Mouse (Mus musculus) midbrain, embryonic 15.5 days (tissue): ENCODE measurements around the gene Abcc10. TPM values are rescaled to one million over a fixed set of nuclear protein-coding genes. Genes with fewer than 3 reads are reported as not detected.

Experiments used
- polyA plus RNA-seq: library from polyadenylated mRNA; unstranded; fragments of >200 nt; fragmentation: Nextera tagmentation; extraction: Ambion mirVana; gene quantifications from 2 replicates; pipeline ENCODE4 v1.2.1, GENCODE M21; 2015

Gene Abcc10
- polyA plus RNA-seq, 1 experiment from 2014 or later = 10.7 TPM

Other genes with a start within 250 kb of the Abcc10 start
- 147 TPM in 2 replicates for gene Mrps18a, start 217.4 kb downstream of the Abcc10 start, polyA plus RNA-seq
- gene Rsph9, start 184.1 kb downstream of the Abcc10 start, polyA plus RNA-seq = 51.2 and 51.9 TPM in 2 replicates
- 21.3 and 24.8 TPM in 2 replicates for gene Mad2l1bp, start 174.8 kb downstream of the Abcc10 start, polyA plus RNA-seq
- gene Gtpbp2, start 167.3 kb downstream of the Abcc10 start, polyA plus RNA-seq = 46.2 and 46.3 TPM in 2 replicates
- 7.4 and 8.2 TPM in 2 replicates for gene Polh, start 125.7 kb downstream of the Abcc10 start, polyA plus RNA-seq
- gene Xpo5, start 125.6 kb downstream of the Abcc10 start, polyA plus RNA-seq = 40.4 and 41.0 TPM in 2 replicates
- gene Polr1c, start 80.3 kb downstream of the Abcc10 start, polyA plus RNA-seq = 71.6 and 78.4 TPM in 2 replicates
- 95.2 and 107 TPM in 2 replicates for gene Yipf3, start 80.3 kb downstream of the Abcc10 start, polyA plus RNA-seq
- gene Lrrc73, start 74.8 kb downstream of the Abcc10 start, polyA plus RNA-seq = 14.7 and 16.6 TPM in 2 replicates
- gene Tjap1, start 45.3 kb downstream of the Abcc10 start, polyA plus RNA-seq = 29.4 and 31.4 TPM in 2 replicates
- 22.5 and 23.7 TPM in 2 replicates for gene Dlk2, start 30.9 kb downstream of the Abcc10 start, polyA plus RNA-seq
- 18.7 and 21.8 TPM in 2 replicates for gene Zfp318, start 55.4 kb upstream of the Abcc10 start, polyA plus RNA-seq
- gene Crip3, start 100.6 kb upstream of the Abcc10 start, polyA plus RNA-seq = 2.0 and 3.0 TPM in 2 replicates
- gene Slc22a7, start 110.1 kb upstream of the Abcc10 start, polyA plus RNA-seq = not detected in 2 replicates
- 8.7 and 9.0 TPM in 2 replicates for gene Ttbk1, start 159.3 kb upstream of the Abcc10 start, polyA plus RNA-seq
- gene Dnph1, start 168.4 kb upstream of the Abcc10 start, polyA plus RNA-seq = 14.5 and 17.3 TPM in 2 replicates
- gene Cul9, start 218.0 kb upstream of the Abcc10 start, polyA plus RNA-seq = 25.0 and 26.7 TPM in 2 replicates
- 3.7 and 5.7 TPM in 2 replicates for gene Srf, start 227.8 kb upstream of the Abcc10 start, polyA plus RNA-seq